Mouse (Mus musculus) MEL (cell line): ENCODE results near the gene Prdx2. TPM values are rescaled to one million over a fixed set of nuclear protein-coding genes. Genes with fewer than 3 reads are reported as not detected.

ENCODE experiments used
- DNase-seq: peaks from one replicate; pipeline ENCODE4 v3.0.0; 2011; ENCODE audit warnings: low read depth, low spot score
- H3K27ac ChIP-seq: 2 replicates; pipeline ENCODE4 v1.5.1; 2012; ENCODE audit warnings: low read depth, mild to moderate bottlenecking, control low read depth, low read length, moderate library complexity; ENCODE audit not compliant: control insufficient read depth
- H3K27me3 ChIP-seq, 2 experiments: fragments of 150-350 bp in 1 of 2; sonication (generic) in 1 of 2; 2 replicates each; pipeline ENCODE4 v1.6.1; 2012; ENCODE audit warnings: low read length in 2 of 2, mild to moderate bottlenecking in 2 of 2, improper control_type of control experiment in 1 of 2, moderate library complexity in 1 of 2; ENCODE audit not compliant: insufficient read depth in 2 of 2, control insufficient read depth in 1 of 2
- H3K36me3 ChIP-seq, 2 experiments: 2 replicates each; pipeline ENCODE4 v1.6.1; 2012 to 2014; ENCODE audit warnings: low read length in 2 of 2, improper control_type of control experiment in 1 of 2, inconsistent platforms in 1 of 2, mild to moderate bottlenecking in 1 of 2; ENCODE audit not compliant: insufficient read depth in 2 of 2, control insufficient read depth in 1 of 2
- H3K4me1 ChIP-seq, 2 experiments: fragments of 150-350 bp in 1 of 2; sonication (generic) in 1 of 2; 2 replicates each; pipeline ENCODE4 v1.6.1; 2012; ENCODE audit warnings: low read length in 2 of 2, improper control_type of control experiment in 1 of 2, mild to moderate bottlenecking in 1 of 2; ENCODE audit not compliant: insufficient read depth in 2 of 2, control insufficient read depth in 1 of 2
- H3K4me3 ChIP-seq, 2 experiments: fragments of 150-350 bp in 1 of 2; sonication (generic) in 1 of 2; 2 replicates each; pipeline ENCODE4 v1.5.1; 2012; ENCODE audit warnings: low read depth in 2 of 2, low read length in 2 of 2, mild to moderate bottlenecking in 2 of 2, moderate library complexity in 2 of 2, control low read depth in 1 of 2, improper control_type of control experiment in 1 of 2; ENCODE audit not compliant: control insufficient read depth in 1 of 2, insufficient read depth in 1 of 2
- H3K79me2 ChIP-seq: 2 replicates; pipeline ENCODE4 v1.6.1; 2012; ENCODE audit warnings: mild to moderate bottlenecking, low read length, moderate library complexity; ENCODE audit not compliant: control insufficient read depth, poor library complexity, insufficient read depth
- H3K9ac ChIP-seq: 2 replicates; pipeline ENCODE4 v1.6.1; 2012; ENCODE audit warnings: low read depth, mild to moderate bottlenecking, control low read depth, low read length, moderate library complexity; ENCODE audit not compliant: control insufficient read depth, poor library complexity, severe bottlenecking
- H3K9me3 ChIP-seq: fragments of 150-350 bp; sonication (generic); replicated peaks from 2 replicates; pipeline ENCODE4 v1.6.1; 2012; ENCODE audit warnings: mild to moderate bottlenecking, low read length, improper control_type of control experiment, moderate library complexity; ENCODE audit not compliant: insufficient read depth
- BHLHE40 ChIP-seq: IDR thresholded peaks from 2 replicates; pipeline ENCODE4 v1.6.1; 2012; ENCODE audit warnings: low read depth, mild to moderate bottlenecking, inconsistent platforms, low read length, improper control_type of control experiment, borderline replicate concordance
- CHD1 ChIP-seq: IDR thresholded peaks from 2 replicates; pipeline ENCODE4 v1.6.1; 2012; ENCODE audit warnings: low read depth, mild to moderate bottlenecking, inconsistent platforms, low read length, improper control_type of control experiment
- CHD2 ChIP-seq: IDR thresholded peaks from 2 replicates; pipeline ENCODE4 v1.6.1; 2011; ENCODE audit warnings: low read length, improper control_type of control experiment
- ELF1 ChIP-seq: IDR thresholded peaks from 2 replicates; pipeline ENCODE4 v1.6.1; 2014; ENCODE audit warnings: low read depth, mild to moderate bottlenecking, inconsistent platforms, low read length, improper control_type of control experiment, moderate library complexity
- EP300 ChIP-seq, 2 experiments: IDR thresholded peaks; 2 replicates each; pipeline ENCODE4 v1.6.1; 2011; ENCODE audit warnings: improper control_type of control experiment in 2 of 2, low read length in 2 of 2, low read depth in 1 of 2, mild to moderate bottlenecking in 1 of 2
- ETS1 ChIP-seq: IDR thresholded peaks from 2 replicates; pipeline ENCODE4 v1.6.1; 2012; ENCODE audit warnings: low read depth, mild to moderate bottlenecking, inconsistent platforms, low read length, improper control_type of control experiment, moderate library complexity
- GABPA ChIP-seq: IDR thresholded peaks from 2 replicates; pipeline ENCODE4 v1.6.1; 2012; ENCODE audit warnings: low read depth, mild to moderate bottlenecking, inconsistent platforms, low read length, improper control_type of control experiment, moderate library complexity
- GATA1 ChIP-seq: IDR thresholded peaks from 2 replicates; pipeline ENCODE4 v1.6.1; 2011; ENCODE audit warnings: low read depth, low read length, improper control_type of control experiment
- JUND ChIP-seq: IDR thresholded peaks from 2 replicates; pipeline ENCODE4 v1.6.1; 2011; ENCODE audit warnings: low read depth, mild to moderate bottlenecking, improper control_type of control experiment, low read length
- KAT2A ChIP-seq: conservative IDR thresholded peaks from 2 replicates; pipeline ENCODE4 v1.6.1; 2012; ENCODE audit warnings: low read depth, low read length, improper control_type of control experiment, inconsistent platforms
- MAX ChIP-seq: IDR thresholded peaks from 2 replicates; pipeline ENCODE4 v1.6.1; 2011; ENCODE audit warnings: low read length, improper control_type of control experiment
- MAZ ChIP-seq: IDR thresholded peaks from 2 replicates; pipeline ENCODE4 v1.6.1; 2012; ENCODE audit warnings: low read depth, mild to moderate bottlenecking, inconsistent platforms, low read length, improper control_type of control experiment
- MEF2A ChIP-seq: IDR thresholded peaks from 2 replicates; pipeline ENCODE4 v1.6.1; 2014; ENCODE audit warnings: low read depth, mild to moderate bottlenecking, inconsistent platforms, low read length, improper control_type of control experiment; ENCODE audit not compliant: poor library complexity, insufficient replicate concordance, severe bottlenecking; ENCODE audit errors: extremely low read depth
- MXI1 ChIP-seq: IDR thresholded peaks from 2 replicates; pipeline ENCODE4 v1.6.1; 2011; ENCODE audit warnings: mild to moderate bottlenecking, low read depth, low read length, improper control_type of control experiment
- MYB ChIP-seq: IDR thresholded peaks from 2 replicates; pipeline ENCODE4 v1.6.1; 2011; ENCODE audit warnings: mild to moderate bottlenecking, low read depth, low read length, improper control_type of control experiment
- MYC ChIP-seq: IDR thresholded peaks from 2 replicates; pipeline ENCODE4 v1.6.1; 2011; ENCODE audit warnings: low read depth, mild to moderate bottlenecking, low read length, improper control_type of control experiment, moderate library complexity
- RCOR1 ChIP-seq: IDR thresholded peaks from 2 replicates; pipeline ENCODE4 v1.6.1; 2012; ENCODE audit warnings: low read depth, mild to moderate bottlenecking, inconsistent platforms, low read length, improper control_type of control experiment
- SIN3A ChIP-seq: IDR thresholded peaks from 2 replicates; pipeline ENCODE4 v1.6.1; 2012; ENCODE audit warnings: low read length, improper control_type of control experiment, inconsistent platforms
- SMC3 ChIP-seq: IDR thresholded peaks from 2 replicates; pipeline ENCODE4 v1.6.1; 2011; ENCODE audit warnings: low read depth, low read length, improper control_type of control experiment
- TAL1 ChIP-seq: IDR thresholded peaks from 2 replicates; pipeline ENCODE4 v1.6.1; 2012; ENCODE audit warnings: mild to moderate bottlenecking, inconsistent platforms, low read length, moderate library complexity, mixed read lengths
- TCF12 ChIP-seq: IDR thresholded peaks from 2 replicates; pipeline ENCODE4 v1.6.1; 2014; ENCODE audit warnings: low read depth, mild to moderate bottlenecking, inconsistent platforms, low read length, improper control_type of control experiment, moderate library complexity
- UBTF ChIP-seq: IDR thresholded peaks from 2 replicates; pipeline ENCODE4 v1.6.1; 2012; ENCODE audit warnings: low read depth, mild to moderate bottlenecking, inconsistent platforms, low read length, improper control_type of control experiment, moderate library complexity, borderline replicate concordance; ENCODE audit not compliant: insufficient read depth
- USF1 ChIP-seq: IDR thresholded peaks from 2 replicates; pipeline ENCODE4 v1.6.1; 2014; ENCODE audit warnings: low read depth, mild to moderate bottlenecking, inconsistent platforms, low read length, improper control_type of control experiment, moderate library complexity
- ZC3H11A ChIP-seq: IDR thresholded peaks from 2 replicates; pipeline ENCODE4 v1.6.1; 2012; ENCODE audit warnings: low read depth, mild to moderate bottlenecking, inconsistent platforms, low read length, improper control_type of control experiment
- ZMIZ1 ChIP-seq: IDR thresholded peaks from 2 replicates; pipeline ENCODE4 v1.6.1; 2012; ENCODE audit warnings: low read depth, mild to moderate bottlenecking, inconsistent platforms, low read length, improper control_type of control experiment, moderate library complexity
- ZNF384 ChIP-seq: IDR thresholded peaks from 2 replicates; pipeline ENCODE4 v1.6.1; 2012; ENCODE audit warnings: low read depth, mild to moderate bottlenecking, inconsistent platforms, low read length, improper control_type of control experiment
- polyA plus RNA-seq, 2 experiments: library from polyadenylated mRNA; stranded (reverse) in 1 of 2; unstranded in 1 of 2; fragments of >175 nt in 1 of 2; fragments of >200 nt in 1 of 2; gene quantifications; 2 replicates each; pipeline versions ENCODE4 v1.2.1 to v1.2.4; 2012; ENCODE audit warnings: low replicate concordance in 2 of 2, low read depth in 1 of 2; ENCODE audit not compliant: insufficient read length in 2 of 2, insufficient read depth in 1 of 2, missing spikeins in 1 of 2
- total RNA-seq: library from RNA; depleted of rRNA; stranded (reverse); fragments of 300-350 nt; gene quantifications from 2 replicates; pipeline ENCODE4 v1.2.3, GENCODE M21; 2012

The Prdx2 gene
- total and polyA plus RNA-seq, 3 experiments = 643 to 773 (median 679) TPM

DNA sequence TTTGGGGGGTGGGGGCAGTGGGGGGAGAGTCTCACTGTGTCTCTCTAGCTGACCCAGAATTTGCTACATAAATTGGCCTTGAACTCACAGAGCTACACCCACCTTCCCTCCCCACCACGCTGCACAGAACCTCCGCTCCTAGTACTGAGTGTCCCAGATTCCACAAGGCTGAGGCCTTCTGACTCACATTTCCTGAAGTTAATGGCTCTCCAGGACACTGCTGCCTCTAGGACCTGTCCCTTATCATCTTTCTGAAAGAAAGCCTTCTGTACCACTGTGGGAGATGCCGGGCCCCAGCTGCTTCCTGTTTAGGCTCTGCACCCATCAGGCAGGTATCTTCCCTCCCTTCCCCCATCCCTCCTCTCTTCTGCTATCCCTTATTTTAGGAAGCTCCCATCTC, 2.8 kb upstream of the Prdx2 start:
- TF ChIP-seq MXI1 = peak; percentile 61
- TF ChIP-seq ZMIZ1 = peak; percentile 49; the same call in 1 of the 2 replicates
- TF ChIP-seq SMC3 = no peak
- peak; percentile 89 for TF ChIP-seq SIN3A
- peak; percentile 67 to 74 for TF ChIP-seq EP300 (IDR thresholded peaks at IDR 0.05; ENCODE audit: low read depth in 1 of 2, low read length in 2 of 2)
- peak; percentile 68 for TF ChIP-seq ELF1
- peak; percentile 42; the same call in 1 of the 2 replicates for TF ChIP-seq CHD2
- peak; percentile 28; the same call in 1 of the 2 replicates for TF ChIP-seq MAX
- TF ChIP-seq KAT2A = no peak
- TF ChIP-seq USF1 = no peak
- TF ChIP-seq MYB = no peak; the same call in 1 of the 2 replicates
- no peak for TF ChIP-seq ZNF384
- TF ChIP-seq UBTF = no peak
- peak; percentile 61 for TF ChIP-seq RCOR1
- no peak for TF ChIP-seq CHD1
- 0 out of 2 replicates have a peak, but pooled peaks have one; percentile 21 for TF ChIP-seq MYC
- TF ChIP-seq BHLHE40 = no peak
- TF ChIP-seq GATA1 = 0 out of 2 replicates have a peak, but pooled peaks have one; percentile 35
- no peak for TF ChIP-seq JUND
- TF ChIP-seq TAL1 = peak; percentile 80
- TF ChIP-seq MEF2A = no peak
- TF ChIP-seq ZC3H11A = no peak; the same call in 1 of the 2 replicates
- TF ChIP-seq TCF12 = peak; percentile 83
- TF ChIP-seq ETS1 = peak; percentile 96
- peak; percentile 46; the same call in 1 of the 2 replicates for TF ChIP-seq MAZ
- TF ChIP-seq GABPA = no peak
- Histone ChIP-seq H3K4me3 (peak overlapping the region; percentile 25 to 30), H3K4me1 (peaks cover 5 to 32% of the 10 kb centered on the region in 2 experiments), H3K36me3 (peaks cover 1 to 24% of the 10 kb centered on the region in 2 experiments), H3K79me2 (peaks cover 19% of the 10 kb centered on the region), H3K27me3 (no peaks in the 10 kb centered on the region), H3K9ac (peak overlapping the region; percentile 47), H3K27ac (peak overlapping the region; percentile 64), H3K9me3 (no peaks in the 10 kb centered on the region)
- DNase-seq = peak; percentile 78
